Mouse (Mus musculus) neutrophil, adult 65 days (primary cell): ENCODE results near the gene Olfr1214. TPM values are rescaled to one million over a fixed set of nuclear protein-coding genes. Genes with fewer than 3 reads are reported as not detected.

Experiments used
- total RNA-seq: library from RNA; stranded (reverse); gene quantifications from 2 replicates; pipeline ENCODE4 v1.2.4, GENCODE M21; 2023

The Olfr1214 gene
- total RNA-seq = not detected in 2 replicates

DNA sequence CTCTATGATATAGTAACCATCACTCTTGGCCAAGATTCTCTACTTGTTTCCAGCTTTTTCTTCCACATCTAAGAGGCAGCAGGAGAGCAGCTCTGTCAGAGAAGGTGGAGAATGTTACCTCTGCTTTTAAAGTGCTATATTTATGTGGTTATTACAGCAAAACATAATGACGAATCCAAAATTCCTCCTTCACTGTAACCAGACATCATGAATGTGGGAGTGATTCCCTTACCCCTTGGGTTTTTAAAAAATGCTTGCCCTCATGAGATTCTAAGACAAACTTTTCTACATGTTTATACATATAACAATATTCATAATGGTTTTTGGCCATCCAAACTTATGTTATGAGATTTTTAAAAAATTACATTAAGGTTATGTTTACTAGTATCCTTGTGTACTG is at the start of gene Olfr1214:
Gene Olfr1214, minus strand, starts transcription at position 101 of the 400 bp plus-strand sequence.

GRCm38 (mm10) chr2:89031965-89032364 is 39.5 kb upstream of the Olfr1214 start, which contains the start of gene Olfr1217:
TSS of gene Olfr1217 (minus strand) at chr2:89032065.

GRCm38 (mm10) chr2:89018240-89018639 is 25.8 kb upstream of the Olfr1214 start, which contains the start of gene Olfr1216:
TSS of gene Olfr1216 (minus strand) at chr2:89018340.

DNA sequence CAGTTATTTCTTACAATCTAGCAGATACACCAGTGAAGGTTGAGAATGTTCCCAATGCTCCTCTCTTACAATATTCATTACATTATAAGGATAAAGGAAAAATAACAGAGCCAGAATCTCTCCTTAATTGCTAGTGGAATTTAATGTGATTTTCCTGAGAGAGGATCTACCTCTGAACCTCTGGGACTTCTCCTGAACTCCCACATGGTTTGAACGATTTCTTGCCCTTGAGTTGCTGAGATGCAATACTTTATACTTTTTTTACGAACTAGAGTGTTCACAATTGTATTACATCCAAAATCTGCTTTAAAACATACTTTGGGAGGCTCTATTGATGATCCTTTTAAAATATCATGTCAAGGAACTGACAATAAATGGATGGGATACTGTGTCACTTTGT is 14.4 kb upstream of the Olfr1214 start, which contains the start of gene Olfr1215:
Gene Olfr1215, minus strand, starts transcription at position 101 of the 400 bp plus-strand sequence.

DNA sequence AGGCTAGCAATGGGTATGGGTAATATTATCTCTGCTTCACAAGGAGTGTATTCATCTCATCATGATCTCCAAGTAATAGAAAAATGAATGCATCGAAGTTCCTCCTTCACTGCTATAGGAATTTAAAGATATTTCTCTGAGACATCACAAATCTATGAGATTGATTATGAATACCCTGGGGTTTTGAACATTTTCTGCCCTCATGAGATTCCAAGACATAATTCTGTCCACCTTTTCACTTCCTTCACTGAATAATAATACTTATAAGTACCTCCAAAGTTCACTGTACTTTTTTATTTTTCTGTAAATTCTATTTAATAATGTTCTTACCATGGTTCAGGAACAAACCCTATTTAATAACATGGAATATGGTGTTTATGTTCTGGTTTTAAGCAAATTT is 12.3 kb downstream of the Olfr1214 start, which contains the start of gene Gm13762:
Gene Gm13762, minus strand, starts transcription at position 101 of the 400 bp plus-strand sequence.

GRCm38 (mm10) chr2:88953669-88954068 is 38.8 kb downstream of the Olfr1214 start, which contains the start of gene Olfr1212:
TSS of gene Olfr1212 (plus strand) at chr2:88953969.

DNA sequence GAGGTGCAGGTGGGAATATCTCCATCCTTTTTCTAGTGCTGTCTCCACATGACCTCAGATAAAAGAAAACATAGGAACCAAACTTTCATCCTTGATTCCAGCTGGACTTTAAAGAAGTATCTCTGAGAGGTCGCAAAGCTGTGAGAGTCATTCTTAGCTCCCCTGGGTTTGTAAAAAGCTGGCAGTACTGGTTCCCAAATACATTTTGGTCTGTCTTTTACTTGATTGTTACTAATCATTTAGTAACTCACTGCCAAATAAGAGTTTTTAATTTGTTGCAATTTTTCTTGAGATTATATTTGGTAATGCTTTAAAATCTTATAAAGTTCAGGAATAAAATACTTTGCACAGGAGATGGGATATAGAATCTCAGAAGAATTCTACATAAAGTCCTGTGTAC is 54.4 kb downstream of the Olfr1214 start, which contains the start of gene Olfr1211:
Gene Olfr1211, minus strand, starts transcription at position 101 of the 400 bp plus-strand sequence.

Other genes starting within 250 kb of the Olfr1214 start
- gene Olfr1198, start 241.3 kb downstream of the Olfr1214 start, total RNA-seq = not detected in 2 replicates
- not detected in 2 replicates for gene Olfr1199, start 232.2 kb downstream of the Olfr1214 start, total RNA-seq
- not detected in 2 replicates for gene Olfr1200, start 222.2 kb downstream of the Olfr1214 start, total RNA-seq
- not detected in 2 replicates for gene Olfr1201, start 199.6 kb downstream of the Olfr1214 start, total RNA-seq
- not detected in 2 replicates for gene Olfr1202, start 178.2 kb downstream of the Olfr1214 start, total RNA-seq
- gene Olfr1205, start 162.9 kb downstream of the Olfr1214 start, total RNA-seq = not detected in 2 replicates
- not detected in 2 replicates for gene Olfr1204, start 143.4 kb downstream of the Olfr1214 start, total RNA-seq
- gene Olfr1206, start 129.4 kb downstream of the Olfr1214 start, total RNA-seq = not detected in 2 replicates
- not detected in 2 replicates for gene Olfr1208, start 90.3 kb downstream of the Olfr1214 start, total RNA-seq
- gene Olfr1209, start 77.5 kb downstream of the Olfr1214 start, total RNA-seq = not detected in 2 replicates
- not detected in 2 replicates for gene Olfr1211, start 54.5 kb downstream of the Olfr1214 start, total RNA-seq
- gene Olfr1212, start 38.7 kb downstream of the Olfr1214 start, total RNA-seq = not detected in 2 replicates
- not detected in 2 replicates for gene Gm13762, start 12.4 kb downstream of the Olfr1214 start, total RNA-seq
- not detected in 2 replicates for gene Olfr1215, start 14.3 kb upstream of the Olfr1214 start, total RNA-seq
- not detected in 2 replicates for gene Olfr1216, start 25.7 kb upstream of the Olfr1214 start, total RNA-seq
- gene Olfr1217, start 39.4 kb upstream of the Olfr1214 start, total RNA-seq = not detected in 2 replicates
- not detected in 2 replicates for gene Olfr1218, start 68.5 kb upstream of the Olfr1214 start, total RNA-seq
- gene Olfr1219, start 90.9 kb upstream of the Olfr1214 start, total RNA-seq = not detected in 2 replicates
- gene Olfr1220, start 114.2 kb upstream of the Olfr1214 start, total RNA-seq = not detected in 2 replicates
- gene Olfr1221, start 124.6 kb upstream of the Olfr1214 start, total RNA-seq = not detected in 2 replicates
- not detected in 2 replicates for gene Olfr1222, start 140.4 kb upstream of the Olfr1214 start, total RNA-seq
- not detected in 2 replicates for gene Olfr1223, start 158.9 kb upstream of the Olfr1214 start, total RNA-seq
- gene Olfr1224-ps1, start 171.4 kb upstream of the Olfr1214 start, total RNA-seq = not detected in 2 replicates
- not detected in 2 replicates for gene Olfr1225, start 182.0 kb upstream of the Olfr1214 start, total RNA-seq
- gene Olfr1226, start 207.4 kb upstream of the Olfr1214 start, total RNA-seq = not detected in 2 replicates